Mouse (Mus musculus) right cerebral cortex, postnatal 4 days (tissue): ENCODE results near the gene Ppp6r2.

Experiments used
- DNase-seq: peaks from one replicate; pipeline ENCODE4 v3.0.0-alpha.2; 2022

Gene Ppp6r2

DNA sequence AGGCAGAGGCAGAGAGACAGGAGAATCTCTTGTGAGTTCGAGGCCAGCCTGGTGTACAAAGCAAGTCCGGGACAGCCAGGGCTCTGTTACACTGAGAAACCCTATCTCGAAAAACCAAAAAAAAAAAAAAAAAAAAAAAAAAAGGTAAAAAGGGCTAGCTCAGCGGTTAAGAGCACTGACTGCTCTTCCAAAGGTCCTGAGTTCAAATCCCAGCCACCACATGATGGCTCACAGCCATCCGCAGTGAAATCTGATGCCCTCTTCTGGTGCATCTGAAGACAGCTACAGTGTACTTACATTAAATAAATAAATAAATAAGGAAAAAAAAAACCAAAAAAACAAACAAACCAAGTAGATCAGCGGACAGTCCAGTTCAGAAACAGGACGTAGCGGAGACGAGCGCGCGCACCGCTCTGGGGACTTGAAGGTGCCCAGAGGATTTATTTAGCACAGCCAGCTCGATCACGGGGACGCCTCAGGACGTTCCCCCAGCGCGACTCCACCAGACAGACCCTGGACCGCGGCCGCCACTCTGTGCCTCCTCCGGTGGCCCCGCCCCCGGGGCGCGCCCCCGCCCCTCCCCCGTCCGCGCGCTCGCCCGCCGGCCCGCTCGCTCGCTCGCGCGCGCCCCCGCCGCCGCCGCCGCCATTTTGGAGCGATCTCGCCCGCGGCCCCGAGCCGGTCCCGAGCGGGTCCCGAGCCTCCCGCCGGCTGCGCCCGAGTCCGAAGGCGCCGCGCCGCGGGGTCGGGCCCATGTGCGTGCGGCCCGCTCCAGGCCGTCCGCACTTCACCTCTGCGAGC, at the start of gene Ppp6r2:
Gene Ppp6r2 (plus strand): TSS at position 639 of the 801 bp plus-strand sequence.
- DNase-seq = peak; percentile 89

DNA sequence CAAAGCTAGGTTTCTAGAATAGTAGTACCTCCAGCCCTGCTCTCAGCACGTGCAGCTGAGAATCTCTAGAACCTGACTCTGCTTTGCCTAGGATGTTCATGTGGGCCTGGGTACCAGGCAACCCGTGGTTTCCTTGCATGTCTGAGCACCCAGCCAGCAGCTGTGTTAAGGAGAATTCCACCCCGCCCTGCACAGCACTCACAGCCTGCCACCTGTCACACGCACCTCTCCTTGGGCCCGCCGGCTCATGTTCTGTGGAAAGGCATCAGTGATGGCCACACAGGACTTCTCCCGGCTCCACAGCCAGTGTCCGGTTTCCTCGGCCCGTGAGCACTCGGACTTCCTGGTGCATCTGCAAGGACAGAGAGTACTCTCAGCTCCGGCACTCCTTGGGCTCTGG, 45.9 kb upstream of the Ppp6r2 start:
- DNase-seq = no peak

DNA sequence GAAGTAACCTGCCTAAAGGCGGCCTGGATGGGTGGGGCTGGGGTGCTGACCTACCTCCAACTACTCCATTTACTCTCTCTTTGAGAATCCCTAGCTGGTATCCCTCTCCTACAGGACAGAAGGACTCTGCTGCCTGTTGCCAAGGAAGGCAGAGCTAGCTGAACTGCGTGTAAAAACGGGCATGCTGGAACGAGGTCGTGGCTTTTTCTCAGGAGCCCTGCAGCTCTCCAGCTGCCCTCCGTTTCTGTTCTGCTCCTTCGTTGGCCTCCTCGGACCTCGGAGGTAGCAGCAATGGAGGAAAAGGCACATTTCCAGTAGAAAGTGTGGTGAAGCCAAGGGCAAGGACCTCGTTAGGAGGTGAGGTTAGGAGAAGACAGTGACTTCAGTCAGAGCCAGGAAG, 42.4 kb upstream of the Ppp6r2 start:
- DNase-seq = no peak

DNA sequence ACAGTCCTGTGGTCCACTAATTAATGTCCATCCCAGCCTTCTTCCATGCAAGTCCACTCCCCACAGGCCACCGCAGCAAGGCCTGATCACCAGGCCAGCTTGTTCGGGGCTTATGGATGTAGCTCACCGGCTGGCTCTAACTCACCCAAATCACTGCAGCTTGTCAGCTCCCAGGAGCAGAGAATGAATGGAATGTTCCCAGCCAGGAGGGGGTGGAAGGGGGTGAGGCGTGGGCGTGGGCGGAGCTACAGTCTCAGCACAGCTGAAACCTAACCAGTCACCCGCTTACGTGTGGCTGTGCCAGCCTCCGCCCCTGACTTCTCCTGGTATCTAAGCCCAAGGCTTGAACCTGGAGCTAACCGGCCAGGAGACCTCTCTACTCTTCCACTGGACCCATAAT, 41.9 kb upstream of the Ppp6r2 start:
- DNase-seq = peak; percentile 67

DNA sequence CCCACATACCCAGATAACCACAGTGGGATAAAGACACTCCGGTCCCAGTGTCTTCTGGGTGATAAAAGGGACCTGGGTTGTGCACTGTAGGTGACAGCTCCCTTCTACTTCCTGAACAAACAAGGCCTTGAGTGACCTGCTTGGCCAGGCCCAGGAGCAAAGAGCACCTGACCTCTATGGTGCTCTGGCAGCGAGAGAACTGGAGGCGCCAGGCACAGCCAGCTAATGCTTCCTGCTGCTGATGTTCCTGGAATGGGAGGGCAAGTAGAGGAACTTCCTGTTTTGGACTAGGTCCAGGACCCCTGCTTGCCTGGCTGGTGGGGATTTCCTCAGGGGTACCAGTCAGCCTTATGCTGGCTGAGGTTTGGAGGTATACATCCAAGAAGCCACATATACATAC, 41.3 kb upstream of the Ppp6r2 start:
- DNase-seq = no peak

DNA sequence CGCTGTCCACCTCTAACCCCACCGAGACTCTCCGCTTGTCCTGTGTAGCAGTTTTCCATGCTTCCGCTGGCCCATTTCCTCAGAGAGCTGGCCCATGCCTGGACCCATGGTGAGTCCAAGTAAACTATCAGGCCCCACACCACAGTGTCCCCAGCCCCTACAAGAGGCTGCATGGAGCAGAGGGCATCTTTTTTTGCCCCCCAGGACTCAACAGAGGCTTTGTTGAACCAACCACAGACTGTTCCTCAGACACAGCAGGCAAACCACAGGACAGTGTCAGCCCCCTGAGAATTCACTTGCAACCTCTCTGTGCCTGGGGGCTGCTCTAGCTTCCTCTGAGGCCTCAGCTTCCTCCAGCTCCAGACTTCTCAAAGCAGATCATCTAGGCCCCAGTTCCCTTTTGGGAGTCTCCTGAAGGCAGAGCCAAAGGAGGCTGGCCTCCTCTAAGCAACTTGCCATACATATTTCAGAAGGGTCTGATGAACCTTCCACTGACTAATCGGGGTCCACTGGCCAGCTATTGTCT, 39.8 kb upstream of the Ppp6r2 start:
- DNase-seq = no peak

DNA sequence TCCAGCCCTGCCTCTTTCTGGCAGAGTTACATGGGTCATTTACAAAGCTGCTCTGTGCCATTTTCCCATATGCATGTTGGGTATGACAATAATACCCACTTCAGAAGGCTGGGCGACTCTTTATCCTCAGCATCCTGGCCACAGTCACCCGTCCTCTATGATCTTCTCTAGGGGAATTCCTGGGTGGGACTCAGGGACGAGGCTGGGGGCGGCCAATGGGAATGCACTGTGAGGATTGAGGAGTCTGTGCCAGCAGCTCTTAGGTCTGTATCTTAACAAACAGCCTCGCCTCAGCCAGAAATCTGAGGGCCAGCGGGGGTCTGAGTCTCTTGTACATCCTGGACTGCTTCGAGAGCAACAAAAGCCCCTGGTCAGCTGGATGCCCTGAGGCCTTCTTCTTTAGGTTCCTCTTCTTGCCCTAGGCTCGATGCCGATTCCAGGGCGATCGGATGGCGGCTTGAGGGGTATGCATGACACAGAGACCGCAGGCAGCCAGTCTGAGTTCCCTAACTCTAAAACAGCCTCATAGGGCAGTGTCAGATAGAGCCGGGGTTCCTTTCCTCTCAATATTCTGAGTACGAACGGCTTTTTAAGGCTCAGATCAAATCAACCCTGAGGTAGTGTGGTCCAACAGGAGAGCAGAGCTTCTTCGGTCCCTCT, 38.9 kb upstream of the Ppp6r2 start:
- no peak for DNase-seq

DNA sequence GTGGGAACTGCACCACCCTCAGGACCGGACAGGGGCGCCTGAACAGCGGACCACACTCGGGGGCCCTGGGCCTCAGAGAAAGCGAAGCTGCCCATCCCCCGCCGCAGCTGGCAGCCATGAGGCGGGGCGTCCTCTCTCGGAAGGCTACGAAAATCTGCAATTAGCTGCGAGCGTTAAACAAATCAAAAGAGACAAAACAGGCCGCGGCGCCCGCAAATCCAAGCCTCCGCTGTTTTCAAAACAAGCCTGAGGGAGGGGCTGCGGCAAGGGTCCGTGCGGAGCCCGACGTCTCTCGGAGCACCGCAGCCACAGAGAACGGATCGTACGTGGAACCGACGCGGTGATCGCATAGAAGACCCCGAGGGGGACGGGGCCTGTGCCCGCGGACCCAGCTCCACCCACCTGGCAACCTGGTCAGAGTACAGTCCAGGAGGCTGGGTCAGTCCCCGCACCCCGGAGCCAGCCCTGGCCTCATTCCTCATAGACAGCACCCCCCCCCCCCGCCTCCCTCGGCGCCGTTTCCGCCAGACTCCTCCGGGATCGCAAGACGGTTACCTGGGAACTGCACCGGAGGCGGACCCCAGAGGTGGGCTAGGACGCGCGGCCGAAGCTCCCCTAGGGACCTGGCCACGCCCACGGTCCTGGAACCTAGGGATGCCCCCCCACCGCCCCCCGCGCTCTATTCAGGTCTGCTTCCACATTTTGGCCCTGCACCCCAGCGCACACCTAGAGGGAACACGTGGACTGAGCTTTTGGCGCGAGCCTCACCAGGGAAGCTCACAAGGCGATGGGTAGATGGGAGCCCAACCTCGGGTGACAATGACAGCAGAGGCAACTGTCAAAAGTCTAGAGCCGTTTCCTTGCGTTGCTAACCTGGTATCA, 38.1 kb upstream of the Ppp6r2 start:
- DNase-seq = peak; percentile 71

DNA sequence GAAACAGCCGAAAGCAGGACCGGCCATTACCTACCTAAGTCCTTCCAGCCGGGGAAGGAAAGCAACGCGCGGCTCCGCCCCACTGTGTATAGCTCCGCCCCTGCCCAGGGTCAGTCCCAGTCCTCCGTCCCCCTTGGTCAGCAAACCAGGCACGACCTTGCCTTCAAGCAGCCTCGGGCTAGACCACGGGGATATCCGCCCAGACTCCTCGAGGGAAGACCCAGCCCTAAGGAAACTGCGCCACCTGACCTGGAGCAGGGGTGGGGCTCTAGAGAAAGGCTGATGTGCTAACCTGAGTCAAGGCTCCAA, 37.5 kb upstream of the Ppp6r2 start:
- no peak for DNase-seq

DNA sequence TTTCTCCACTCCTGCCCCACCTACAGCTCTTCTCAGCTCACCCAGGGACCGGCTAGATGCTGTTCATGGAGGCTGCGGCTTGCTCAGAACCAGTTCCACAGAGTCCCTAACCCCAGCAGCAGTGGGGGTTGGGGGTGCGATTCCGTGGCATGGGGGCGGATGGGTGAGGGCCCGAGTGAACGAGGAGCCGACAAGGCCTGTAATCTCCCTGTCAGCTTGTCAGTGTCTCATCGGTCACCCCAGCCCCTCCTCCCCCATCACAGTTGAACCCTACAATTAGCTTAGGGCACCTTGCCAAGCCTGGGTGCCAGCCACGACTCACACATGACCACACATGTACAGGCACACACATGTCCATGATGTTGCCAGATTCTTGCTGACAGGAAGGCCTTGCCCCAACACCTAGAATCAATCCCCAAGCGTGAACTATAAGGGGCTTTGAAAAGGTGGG, 36.4 kb upstream of the Ppp6r2 start:
- DNase-seq = no peak

DNA sequence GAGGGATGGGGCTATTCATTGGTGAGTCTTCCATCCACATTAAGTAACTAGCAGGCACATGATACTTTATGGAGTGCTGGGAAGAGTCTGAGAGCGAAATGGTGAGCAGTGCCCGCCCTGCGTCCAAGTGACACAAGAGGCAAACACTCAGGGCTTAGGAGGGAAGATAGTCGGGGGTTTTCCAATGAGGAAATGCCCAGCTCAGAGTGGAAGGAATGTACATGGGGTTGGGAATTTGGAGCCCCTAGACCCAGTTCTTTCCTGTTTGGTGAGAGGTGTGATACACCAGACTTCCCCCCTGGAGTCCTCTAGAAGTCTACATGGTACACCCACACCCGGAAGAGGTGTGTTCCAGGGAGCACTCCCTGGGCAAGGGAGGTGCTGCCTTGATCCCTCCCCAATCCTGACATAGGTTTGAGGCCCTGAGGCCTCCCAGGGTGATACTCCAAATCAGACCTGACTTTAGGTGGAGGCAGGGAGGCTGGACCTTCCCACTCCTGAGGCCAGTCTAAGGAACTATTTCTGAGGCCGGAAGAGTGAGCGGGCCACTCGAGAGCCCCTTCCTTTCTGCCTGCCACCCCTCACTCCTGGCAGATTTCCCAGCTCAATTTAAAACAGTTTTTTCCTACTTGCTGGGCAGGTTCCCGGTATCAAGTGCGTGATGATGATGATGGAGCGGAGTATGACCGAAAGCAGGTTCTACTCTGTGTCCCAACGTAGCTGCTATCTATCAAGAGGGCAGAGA, 35.8 kb upstream of the Ppp6r2 start:
- DNase-seq = no peak

DNA sequence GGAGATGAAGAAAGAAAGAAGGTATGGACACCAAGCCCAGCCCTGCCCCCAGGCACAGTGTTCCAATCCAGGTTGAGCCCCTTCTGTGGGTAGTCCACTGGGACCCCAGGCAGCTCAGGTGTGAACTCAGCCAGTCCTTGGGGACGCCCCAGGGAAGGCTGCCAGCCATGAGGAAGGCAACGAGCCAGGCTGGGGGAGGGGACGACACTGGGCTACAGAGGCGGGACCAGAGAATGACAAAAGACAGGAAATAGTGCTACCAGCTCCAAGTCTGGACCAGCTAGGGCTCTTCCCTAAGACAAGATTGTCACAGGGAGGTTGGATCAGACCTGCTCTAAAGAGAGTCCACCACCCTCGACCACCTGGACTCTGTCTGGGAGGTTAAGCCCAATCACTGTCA, 34.2 kb upstream of the Ppp6r2 start:
- peak; percentile 63 for DNase-seq

DNA sequence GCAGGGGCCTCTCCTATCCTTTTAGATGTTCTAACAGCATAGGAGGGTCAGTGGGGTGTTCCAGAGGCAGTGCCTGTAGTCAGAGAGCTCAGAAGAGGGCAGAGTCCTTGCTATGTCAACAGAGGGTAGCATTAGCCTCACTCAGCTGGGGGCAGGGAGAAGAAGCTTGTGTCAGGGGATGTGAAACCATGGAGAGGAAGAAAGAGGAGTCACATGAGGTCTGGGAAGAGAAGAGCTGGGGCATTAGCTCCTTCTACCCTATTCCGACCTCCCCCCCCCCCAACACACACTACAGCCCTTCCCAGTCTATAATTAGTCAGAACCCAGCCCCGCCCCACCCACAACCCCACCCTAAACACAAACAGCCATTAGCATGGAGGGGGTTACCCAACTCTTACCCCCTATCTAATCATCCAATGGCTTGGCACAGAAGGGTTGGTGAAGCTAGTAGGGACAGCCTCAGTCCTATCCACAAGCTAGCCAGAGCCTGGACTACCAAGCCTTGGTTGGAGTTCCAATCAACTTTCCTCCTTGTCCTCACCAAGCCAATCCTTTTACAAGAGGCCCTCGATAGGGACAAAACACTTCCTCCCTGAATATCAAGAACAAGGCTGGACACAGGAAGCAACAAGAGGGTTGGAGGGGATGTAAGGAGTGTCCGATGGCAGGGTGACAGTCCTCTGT, 33.6 kb upstream of the Ppp6r2 start:
- DNase-seq = no peak

DNA sequence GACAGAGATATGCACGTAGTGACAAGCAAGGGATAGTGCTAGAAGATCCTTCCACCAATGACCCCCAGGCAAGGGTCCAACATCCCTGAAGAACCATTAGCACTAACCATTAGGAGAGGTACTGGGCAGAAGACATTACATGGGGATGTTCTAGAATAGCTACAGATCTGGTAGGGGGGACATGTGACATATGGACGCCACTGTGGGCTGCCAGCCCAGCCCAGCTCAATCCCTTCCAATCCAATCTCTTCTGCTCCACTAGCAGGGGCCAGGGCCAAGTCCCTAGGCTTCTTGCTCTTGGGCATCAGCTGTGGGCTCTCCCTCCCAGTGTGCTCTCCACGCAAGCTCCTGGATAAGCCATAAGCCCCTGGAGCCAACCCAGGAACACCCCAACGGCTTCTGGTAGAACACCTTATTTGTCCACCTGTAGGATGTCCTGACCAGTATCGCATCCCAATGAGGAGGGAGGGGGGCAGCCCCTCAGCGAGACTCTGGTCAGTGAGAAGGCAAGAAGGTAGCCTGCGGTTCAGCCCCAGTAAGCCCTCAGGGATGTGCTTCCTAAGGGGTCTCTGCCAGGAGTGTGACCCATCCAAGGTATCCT, 33.0 kb upstream of the Ppp6r2 start:
- no peak for DNase-seq

DNA sequence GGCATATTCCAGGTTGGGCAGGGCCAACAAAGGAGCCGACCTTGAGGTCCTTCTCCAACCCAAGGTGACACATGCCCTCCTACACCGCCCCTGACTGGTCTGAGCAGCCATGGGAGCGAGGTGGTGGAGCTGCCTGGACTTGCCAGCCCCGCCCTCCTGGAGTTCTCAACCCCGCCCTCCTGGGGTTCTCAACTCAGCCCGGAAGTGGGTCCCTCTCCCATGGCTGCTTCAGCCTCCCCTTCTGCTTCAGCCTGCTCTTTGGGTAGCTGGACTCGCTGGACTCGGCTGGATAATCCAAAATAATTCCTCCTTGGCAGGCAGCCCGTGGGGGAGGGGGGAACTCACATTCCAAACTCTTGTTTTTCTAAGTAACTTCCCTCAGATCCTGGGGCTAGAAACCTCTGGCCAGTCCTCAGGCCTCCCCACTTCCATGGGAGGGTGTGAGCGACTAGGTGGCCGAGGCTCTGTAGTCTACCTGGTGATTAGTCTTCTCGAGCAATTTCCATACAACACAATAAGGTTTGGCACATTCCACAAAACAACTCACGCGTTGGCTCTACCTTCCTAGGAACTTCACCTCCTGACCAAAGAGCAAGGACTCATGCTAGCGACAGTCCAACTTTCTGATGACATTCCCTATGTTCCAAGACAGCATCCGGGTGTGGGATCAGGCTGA, 32.3 kb upstream of the Ppp6r2 start:
- DNase-seq = peak; percentile 54

DNA sequence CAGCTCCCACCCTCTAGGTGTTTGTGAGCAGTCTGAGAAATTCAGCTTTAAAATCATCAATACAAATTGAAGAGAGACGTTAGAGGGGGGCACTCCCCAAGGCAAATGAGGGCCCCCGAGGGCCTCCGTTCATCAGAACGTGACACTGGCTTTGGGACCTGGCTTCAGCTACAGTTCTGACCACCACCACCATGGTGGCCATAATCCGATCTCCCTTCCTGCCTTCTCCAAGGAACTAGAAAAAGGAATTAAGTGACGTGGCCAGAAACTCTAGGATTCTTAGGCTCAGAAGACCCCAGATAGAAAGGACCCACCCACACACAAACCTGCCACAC, 31.8 kb upstream of the Ppp6r2 start:
- no peak for DNase-seq

DNA sequence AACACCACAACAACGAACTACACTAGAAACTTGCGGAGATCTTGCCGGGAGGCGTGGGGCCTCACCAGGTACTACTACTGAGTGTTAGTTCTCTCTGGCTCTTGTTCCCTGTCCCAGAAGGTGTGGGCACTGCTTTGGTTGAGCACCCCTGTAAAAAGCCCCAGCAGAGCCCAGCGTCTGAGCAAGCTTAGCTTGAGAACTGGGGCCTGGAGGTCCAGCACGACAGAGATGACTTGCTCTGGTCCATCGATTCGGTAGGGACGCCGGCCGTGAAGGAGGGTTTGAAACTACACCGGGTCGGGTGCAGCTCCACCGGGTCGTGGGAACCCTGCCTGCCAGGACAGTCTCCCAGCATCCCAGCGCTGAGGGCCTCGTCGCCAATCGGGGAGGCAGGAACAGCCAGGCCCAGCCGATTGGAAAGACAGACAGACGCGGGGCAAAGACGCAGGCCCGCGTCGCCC, 31.2 kb upstream of the Ppp6r2 start:
- peak; percentile 56 for DNase-seq

DNA sequence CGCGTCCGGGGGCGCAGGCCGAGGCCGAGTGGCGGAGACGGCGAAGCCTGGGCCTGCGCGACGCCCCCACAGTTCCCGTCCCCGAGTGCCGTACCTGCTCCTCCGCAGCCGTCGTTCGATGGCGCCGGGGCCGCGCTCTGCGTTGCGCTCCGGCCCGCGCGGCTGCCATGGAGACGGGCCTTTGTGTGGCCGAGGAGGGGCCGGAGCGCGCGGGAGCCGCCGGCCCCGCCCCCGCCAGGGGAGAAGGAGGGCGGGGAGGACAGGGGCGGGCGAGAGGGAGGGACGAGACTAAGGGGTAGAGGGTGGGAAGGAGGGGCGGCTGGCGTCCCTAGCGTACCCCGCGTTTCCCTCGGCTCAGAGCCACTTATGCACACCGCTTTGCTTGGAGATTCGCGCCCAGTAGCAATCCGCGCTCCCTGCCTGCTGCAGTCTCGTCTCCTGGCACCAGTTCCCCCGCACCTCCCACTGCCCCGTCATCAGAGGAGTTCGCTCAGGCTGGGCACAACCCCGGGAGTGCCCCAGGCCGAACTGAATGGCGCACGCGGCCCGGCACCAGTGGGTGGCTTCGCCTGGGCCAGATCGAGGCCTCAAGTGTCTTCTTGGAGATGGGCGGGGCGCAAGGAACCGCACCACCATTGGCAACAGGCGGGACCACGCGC, 30.7 kb upstream of the Ppp6r2 start, which contains the start of gene Plxnb2:
Gene Plxnb2 (minus strand): TSS at position 218 of the 659 bp plus-strand sequence.
- peak; percentile 78 for DNase-seq

DNA sequence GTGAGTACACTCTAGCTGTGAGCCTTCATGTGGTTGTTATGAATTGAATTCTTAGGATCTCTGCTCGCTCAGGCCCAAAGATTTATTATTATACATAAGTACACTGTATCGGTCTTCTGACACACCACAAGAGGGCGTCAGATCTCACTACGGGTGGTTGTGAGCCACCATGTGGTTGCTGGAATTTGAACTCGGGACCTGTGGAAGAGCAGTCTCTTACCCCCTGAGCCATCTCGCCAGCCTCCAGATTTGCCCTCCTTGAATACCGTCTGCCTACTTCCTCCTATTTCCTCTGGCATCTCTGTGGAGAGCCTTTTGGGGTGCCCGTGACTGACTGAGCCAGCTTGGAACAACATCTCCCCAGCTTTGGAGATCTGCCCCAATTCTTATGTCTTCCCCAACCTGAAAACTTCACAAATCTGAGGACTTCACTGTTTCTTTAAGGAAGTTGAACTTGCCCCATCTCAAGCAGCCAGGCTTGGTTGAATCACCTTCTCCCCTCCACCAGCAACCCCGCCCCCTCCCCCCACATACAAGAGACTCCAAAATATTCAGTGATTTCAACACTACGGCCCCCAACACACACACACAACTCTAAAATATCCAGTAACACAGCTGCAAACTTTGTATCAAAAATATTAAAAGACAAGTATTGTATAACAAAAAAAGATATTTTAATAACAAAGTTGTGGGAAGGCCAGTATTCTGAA, 29.6 kb upstream of the Ppp6r2 start:
- DNase-seq = no peak

DNA sequence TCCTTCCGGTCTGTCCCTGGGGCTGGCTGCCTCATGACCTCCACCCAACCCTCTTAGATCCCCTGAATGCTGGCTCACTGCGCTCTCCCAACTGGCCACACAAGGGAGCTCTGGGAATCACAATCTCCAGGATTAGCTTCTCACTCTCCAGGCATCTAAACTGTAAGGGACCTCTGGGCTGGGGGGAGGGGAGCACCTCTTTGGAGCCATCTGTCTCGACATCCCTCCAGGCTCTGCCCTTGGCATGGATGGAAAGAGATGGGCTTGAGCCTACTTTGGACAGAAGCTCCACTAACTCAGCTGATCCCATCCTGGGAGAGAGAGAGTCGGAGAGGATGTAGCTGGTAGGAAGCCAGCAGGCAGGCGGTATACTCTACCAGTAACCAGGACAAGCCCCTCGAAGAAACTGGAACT, 29.0 kb upstream of the Ppp6r2 start:
- no peak for DNase-seq
